Mouse (Mus musculus): ENCODE data around the gene Mthfsd. TPM values are rescaled to one million over a fixed set of nuclear protein-coding genes. Genes with fewer than 3 reads are reported as not detected.

The Mthfsd gene
- polyA plus RNA-seq, 1 experiment from 2014 or later = 81.1 TPM

- peaks cover 41% of the 10 kb centered on the region for H3K27me3 ChIP-seq (ENCODE audit: insufficient read depth, low read length)
- 0 out of 2 replicates have a peak overlapping the region, but pooled peaks have one; percentile 25 for H3K9ac ChIP-seq (replicated peaks; ENCODE audit: low read length)
- peaks cover 47% of the 10 kb centered on the region for H3K4me1 ChIP-seq (ENCODE audit: insufficient read depth, low read length)
- no peaks in the 10 kb centered on the region for H3K9me3 ChIP-seq (ENCODE audit: low read length)
- ATAC-seq (ENCODE audit: low FRiP score, low TSS enrichment) = no peak
- H3K36me3 ChIP-seq (ENCODE audit: insufficient read depth, low read length) = no peaks in the 10 kb centered on the region
- H3K4me3 ChIP-seq (ENCODE audit: low read length) = peak overlapping the region; percentile 26
- 35% methylated on average over 5 of the region's 5 CpGs for WGBS
- H3K27ac ChIP-seq (ENCODE audit: low read length) = no peak overlapping the region
- H3K4me2 ChIP-seq (replicated peaks; ENCODE audit: low read depth, low read length) = peak overlapping the region; percentile 61
Observed at GRCm38 (mm10) chr8:121130522-121130921, 22.3 kb upstream of the Mthfsd start.

GRCm38 (mm10) chr8:121129265-121129940 lies 21.2 kb upstream of the Mthfsd start:
- Histone ChIP-seq H3K4me1 (ENCODE audit: insufficient read depth, low read length) (peaks cover 52% of the 10 kb centered on the region), H3K4me3 (ENCODE audit: low read length) (peak overlapping the region; percentile 47), H3K4me2 (replicated peaks; ENCODE audit: low read depth, low read length) (peak overlapping the region; percentile 61), H3K27me3 (ENCODE audit: insufficient read depth, low read length) (peaks cover 41% of the 10 kb centered on the region), H3K9ac (replicated peaks; ENCODE audit: low read length) (peak overlapping the region; percentile 68; the same call in 1 of the 2 replicates), H3K36me3 (ENCODE audit: insufficient read depth, low read length) (no peaks in the 10 kb centered on the region), H3K9me3 (ENCODE audit: low read length) (no peaks in the 10 kb centered on the region), H3K27ac (ENCODE audit: low read length) (peak overlapping the region; percentile 93; the same call in 1 of the 2 replicates)
- 53% methylated on average over 16 of the region's 16 CpGs for WGBS
- no peak for ATAC-seq (ENCODE audit: low FRiP score, low TSS enrichment)

GRCm38 (mm10) chr8:121128531-121129264 lies 20.5 kb upstream of the Mthfsd start:
- Histone ChIP-seq H3K9me3 (ENCODE audit: low read length) (peaks cover 2% of the 10 kb centered on the region; the same call in 1 of the 2 replicates), H3K4me2 (replicated peaks; ENCODE audit: low read depth, low read length) (peak overlapping the region; percentile 61), H3K9ac (replicated peaks; ENCODE audit: low read length) (peak overlapping the region; percentile 68), H3K27ac (ENCODE audit: low read length) (peak overlapping the region; percentile 93), H3K4me1 (ENCODE audit: insufficient read depth, low read length) (peaks cover 57% of the 10 kb centered on the region), H3K4me3 (ENCODE audit: low read length) (peak overlapping the region; percentile 47), H3K27me3 (ENCODE audit: insufficient read depth, low read length) (peaks cover 41% of the 10 kb centered on the region), H3K36me3 (ENCODE audit: insufficient read depth, low read length) (0 out of 2 replicates have a peak, but pooled peaks cover 4% of the 10 kb centered on the region)
- 10% methylated on average over 55 of the region's 55 CpGs for WGBS
- no peak for ATAC-seq (ENCODE audit: low FRiP score, low TSS enrichment)

GRCm38 (mm10) chr8:121127756-121128375 lies 19.7 kb upstream of the Mthfsd start, which contains the start of gene Foxl1:
Gene Foxl1, plus strand, starts transcription at chr8:121127940.
- ATAC-seq (ENCODE audit: low FRiP score, low TSS enrichment) = no peak
- peak within 1 kb of the TSS; percentile 95 for H3K27ac ChIP-seq (ENCODE audit: low read length)

GRCm38 (mm10) chr8:121127291-121127701 lies 19.1 kb upstream of the Mthfsd start:
- ATAC-seq (ENCODE audit: low FRiP score, low TSS enrichment) = no peak
- H3K4me3 ChIP-seq (ENCODE audit: low read length) = no peak overlapping the region; the same call in 1 of the 2 replicates
- H3K4me1 ChIP-seq (ENCODE audit: insufficient read depth, low read length) = peaks cover 70% of the 10 kb centered on the region
- H3K27ac ChIP-seq (ENCODE audit: low read length) = peak overlapping the region; percentile 95
- peaks cover 2% of the 10 kb centered on the region; the same call in 1 of the 2 replicates for H3K9me3 ChIP-seq (ENCODE audit: low read length)
- no peak overlapping the region for H3K9ac ChIP-seq (replicated peaks; ENCODE audit: low read length)
- H3K27me3 ChIP-seq (ENCODE audit: insufficient read depth, low read length) = peaks cover 48% of the 10 kb centered on the region
- WGBS = 24% methylated on average over 11 of the region's 11 CpGs
- peaks cover 11% of the 10 kb centered on the region; the same call in 1 of the 2 replicates for H3K36me3 ChIP-seq (ENCODE audit: insufficient read depth, low read length)
- H3K4me2 ChIP-seq (replicated peaks; ENCODE audit: low read depth, low read length) = peak overlapping the region; percentile 69

More at GRCm38 (mm10) chr8:121127756-121128375, 19.7 kb upstream of the Mthfsd start, which contains the start of gene Foxl1:
- Histone ChIP-seq H3K9ac (replicated peaks; ENCODE audit: low read length) (peak within 1 kb of the TSS; percentile 68), H3K27me3 (ENCODE audit: insufficient read depth, low read length) (peaks cover 42% of the 10 kb centered on the region), H3K4me1 (ENCODE audit: insufficient read depth, low read length) (peaks cover 64% of the 10 kb centered on the region), H3K9me3 (ENCODE audit: low read length) (peaks cover 2% of the 10 kb centered on the region; the same call in 1 of the 2 replicates), H3K36me3 (ENCODE audit: insufficient read depth, low read length) (peaks cover 5% of the 10 kb centered on the region; the same call in 1 of the 2 replicates), H3K4me3 (ENCODE audit: low read length) (peak within 1 kb of the TSS; percentile 48), H3K4me2 (replicated peaks; ENCODE audit: low read depth, low read length) (peak within 1 kb of the TSS; percentile 69)
- 7% methylated on average over 43 of the region's 43 CpGs for WGBS

- peaks cover 76% of the 10 kb centered on the region for H3K4me1 ChIP-seq (ENCODE audit: insufficient read depth, low read length)
- 30% methylated on average over 6 of the region's 6 CpGs for WGBS
- H3K4me2 ChIP-seq (replicated peaks; ENCODE audit: low read depth, low read length) = peak overlapping the region; percentile 69
- H3K4me3 ChIP-seq (ENCODE audit: low read length) = peak overlapping the region; percentile 48
- peaks cover 52% of the 10 kb centered on the region for H3K27me3 ChIP-seq (ENCODE audit: insufficient read depth, low read length)
- ATAC-seq (ENCODE audit: low FRiP score, low TSS enrichment) = no peak
- peaks cover 2% of the 10 kb centered on the region; the same call in 1 of the 2 replicates for H3K9me3 ChIP-seq (ENCODE audit: low read length)
- peak overlapping the region; percentile 63 for H3K9ac ChIP-seq (replicated peaks; ENCODE audit: low read length)
- peaks cover 16% of the 10 kb centered on the region; the same call in 1 of the 2 replicates for H3K36me3 ChIP-seq (ENCODE audit: insufficient read depth, low read length)
- H3K27ac ChIP-seq (ENCODE audit: low read length) = peak overlapping the region; percentile 95
Observed at GRCm38 (mm10) chr8:121126694-121127093, 18.5 kb upstream of the Mthfsd start.

GRCm38 (mm10) chr8:121126191-121126590 lies 18.0 kb upstream of the Mthfsd start:
- H3K4me3 ChIP-seq (ENCODE audit: low read length) = peak overlapping the region; percentile 48
- H3K27me3 ChIP-seq (ENCODE audit: insufficient read depth, low read length) = peaks cover 55% of the 10 kb centered on the region
- H3K4me2 ChIP-seq (replicated peaks; ENCODE audit: low read depth, low read length) = peak overlapping the region; percentile 69
- peaks cover 2% of the 10 kb centered on the region; the same call in 1 of the 2 replicates for H3K9me3 ChIP-seq (ENCODE audit: low read length)
- H3K27ac ChIP-seq (ENCODE audit: low read length) = peak overlapping the region; percentile 95
- H3K9ac ChIP-seq (replicated peaks; ENCODE audit: low read length) = peak overlapping the region; percentile 63
- ATAC-seq (ENCODE audit: low FRiP score, low TSS enrichment) = no peak
- 18% methylated on average over 6 of the region's 6 CpGs for WGBS
- H3K36me3 ChIP-seq (ENCODE audit: insufficient read depth, low read length) = peaks cover 18% of the 10 kb centered on the region; the same call in 1 of the 2 replicates
- H3K4me1 ChIP-seq (ENCODE audit: insufficient read depth, low read length) = peaks cover 80% of the 10 kb centered on the region

- Histone ChIP-seq H3K27ac (ENCODE audit: low read length) (peak overlapping the region; percentile 95), H3K9ac (replicated peaks; ENCODE audit: low read length) (peak overlapping the region; percentile 63), H3K4me2 (replicated peaks; ENCODE audit: low read depth, low read length) (peak overlapping the region; percentile 69), H3K4me1 (ENCODE audit: insufficient read depth, low read length) (peaks cover 82% of the 10 kb centered on the region), H3K27me3 (ENCODE audit: insufficient read depth, low read length) (peaks cover 61% of the 10 kb centered on the region), H3K4me3 (ENCODE audit: low read length) (peak overlapping the region; percentile 48), H3K9me3 (ENCODE audit: low read length) (peaks cover 2% of the 10 kb centered on the region; the same call in 1 of the 2 replicates), H3K36me3 (ENCODE audit: insufficient read depth, low read length) (peaks cover 21% of the 10 kb centered on the region; the same call in 1 of the 2 replicates)
- peak; percentile 83 for ATAC-seq (ENCODE audit: low FRiP score, low TSS enrichment)
- WGBS = under 1% methylated on average over 36 of the region's 36 CpGs
Observed at GRCm38 (mm10) chr8:121125311-121125876, 17.2 kb upstream of the Mthfsd start.
